Comparison of ENCODE assay signal across 8 mouse cellular contexts in genomic region chr14:49238206-49238605, GRCm38 (mm10). TPM values are rescaled to one million over a fixed set of nuclear protein-coding genes. Genes with fewer than 3 reads are reported as not detected.
DNase-seq lines count a peak whose midpoint lies in the region; ATAC-seq and TF ChIP-seq lines count a peak whose summit lies in the region.

No protein-coding gene starts in this region.

- no peaks in the 10 kb centered on the region for H3K27me3 ChIP-seq in intestine, embryonic 14.5 days (replicated peaks; ENCODE audit: control insufficient read depth, insufficient read depth, low read length)
- H3K27me3 ChIP-seq in midbrain, embryonic 11.5 days (ENCODE audit: control insufficient read depth, insufficient read depth, low read length), result no peaks in the 10 kb centered on the region
- H3K27me3 ChIP-seq in small intestine, adult 2 months (ENCODE audit: control insufficient read depth, insufficient read depth, low read length), result no peaks in the 10 kb centered on the region

- no peaks in the 10 kb centered on the region for H3K9me3 ChIP-seq in intestine, embryonic 14.5 days (ENCODE audit: control insufficient read depth, low read length)
- H3K9me3 ChIP-seq in midbrain, embryonic 11.5 days (ENCODE audit: control insufficient read depth, low read length), result no peaks in the 10 kb centered on the region

- peak; percentile 72 for TF ChIP-seq CTCF in gastrocnemius, adult 2 months (IDR thresholded peaks at IDR 0.05)
- peak; percentile 79; the same call in 1 of the 2 replicates for TF ChIP-seq CTCF in small intestine, adult 2 months (IDR thresholded peaks at IDR 0.05; ENCODE audit: extremely low read depth, insufficient read length, insufficient replicate concordance, low read depth, low read length)

- no peak overlapping the region for H3K27ac ChIP-seq in gastrocnemius, adult 2 months
- H3K27ac ChIP-seq in intestine, embryonic 14.5 days (ENCODE audit: low read depth), result no peak overlapping the region
- H3K27ac ChIP-seq in midbrain, embryonic 11.5 days (ENCODE audit: low read depth, low read length), result no peak overlapping the region
- H3K27ac ChIP-seq in small intestine, adult 2 months (ENCODE audit: insufficient read depth, low read depth, low read length), result no peak overlapping the region

- intact Hi-C loops in gastrocnemius, adult 2 months (cut with DNase I), result loop anchor here (5.0 kb wide), 2 partner anchors 494 to 549 kb away; no protein-coding TSS in a partner anchor

- 33% methylated on average over 11 of the region's 11 CpGs for WGBS in intestine, embryonic 14.5 days
- 40% methylated on average over 11 of the region's 11 CpGs for WGBS in midbrain, embryonic 11.5 days
- WGBS in small intestine, adult 2 months, result 12% methylated on average over 11 of the region's 11 CpGs

- H3K9ac ChIP-seq in intestine, embryonic 14.5 days (ENCODE audit: low read length), result no peak overlapping the region
- H3K9ac ChIP-seq in midbrain, embryonic 11.5 days (ENCODE audit: low read length), result no peak overlapping the region

- peak; percentile 51 for DNase-seq in gastrocnemius, adult 2 months
- no peak for DNase-seq in gastrocnemius, postnatal 25 days
- DNase-seq in cerebellum, adult 8-10 months, result peak; percentile 71
- peak; percentile 77 for DNase-seq in intestine, embryonic 14.5 days (ENCODE audit: low spot score)
- peak; percentile 68 to 70 for DNase-seq in left cerebral cortex, adult 18-20 months (ENCODE audit: low spot score in 2 of 2)
- DNase-seq in midbrain, embryonic 11.5 days (ENCODE audit: low spot score, missing footprints), result peak; percentile 91

- no peak overlapping the region for H3K4me3 ChIP-seq in gastrocnemius, adult 2 months
- H3K4me3 ChIP-seq in intestine, embryonic 14.5 days (ENCODE audit: low read depth, low read length), result no peak overlapping the region
- no peak overlapping the region for H3K4me3 ChIP-seq in midbrain, embryonic 11.5 days (ENCODE audit: low read depth, low read length)
- H3K4me3 ChIP-seq in small intestine, adult 2 months (ENCODE audit: low read depth, low read length), result no peak overlapping the region

- no peaks in the 10 kb centered on the region for H3K36me3 ChIP-seq in intestine, embryonic 14.5 days (ENCODE audit: control insufficient read depth, insufficient read depth, low read length)
- H3K36me3 ChIP-seq in midbrain, embryonic 11.5 days (ENCODE audit: control insufficient read depth, insufficient read depth, low read length), result no peaks in the 10 kb centered on the region
- no peaks in the 10 kb centered on the region for H3K36me3 ChIP-seq in small intestine, adult 2 months (ENCODE audit: control insufficient read depth, insufficient read depth, low read length)

- no peak for TF ChIP-seq POLR2A in small intestine, adult 2 months (IDR thresholded peaks at IDR 0.05; ENCODE audit: low read depth, low read length)

- ATAC-seq in frontal cortex, adult (ENCODE audit: low TSS enrichment), result peak; percentile 94
- peak; percentile 75 for ATAC-seq in intestine, embryonic 14.5 days (replicated peaks; ENCODE audit: low FRiP score, low TSS enrichment, low read depth)
- peak; percentile 76 for ATAC-seq in midbrain, embryonic 11.5 days (ENCODE audit: low FRiP score)

- no peak overlapping the region for H3K4me2 ChIP-seq in intestine, embryonic 14.5 days (ENCODE audit: low read length)
- no peak overlapping the region for H3K4me2 ChIP-seq in midbrain, embryonic 11.5 days

- no peaks in the 10 kb centered on the region for H3K4me1 ChIP-seq in intestine, embryonic 14.5 days (replicated peaks; ENCODE audit: control insufficient read depth, insufficient read depth, low read length)
- no peaks in the 10 kb centered on the region for H3K4me1 ChIP-seq in midbrain, embryonic 11.5 days (ENCODE audit: control insufficient read depth, insufficient read depth, low read length)
- peaks cover 8% of the 10 kb centered on the region for H3K4me1 ChIP-seq in small intestine, adult 2 months (ENCODE audit: control insufficient read depth, insufficient read depth, insufficient read length, low read length)

RNA-seq across cellular contexts. Expression of gene ccdc198, which starts 7.1 kb away (rescaled TPM):
- not detected for total RNA-seq in gastrocnemius, adult 2 months (2021)
- total RNA-seq in gastrocnemius, postnatal 25 days (2021), result not detected
- 46.5 and 48.4 TPM in 2 replicates for polyA plus RNA-seq in intestine, embryonic 14.5 days (2014; fragmentation: Nextera tagmentation; extraction: Ambion mirVana)
- total RNA-seq in left cerebral cortex, adult 18-20 months (2021), result not detected
- 0.10 TPM in 1 of 2 replicates, not detected in the other for polyA plus RNA-seq in midbrain, embryonic 11.5 days (2014; fragmentation: Nextera tagmentation; extraction: Ambion mirVana)
- 0.18 and 0.47 TPM in 2 replicates for polyA plus RNA-seq in small intestine, adult 2 months (2012; rRNA removed)
